Mouse (Mus musculus): ENCODE results near the gene Dcaf8. TPM values are rescaled to one million over a fixed set of nuclear protein-coding genes. Genes with fewer than 3 reads are reported as not detected.

The Dcaf8 gene
- total RNA-seq, 2 experiments from 2014 or later, result 97.8 to 104 TPM

- DNase-seq (ENCODE audit: low spot score in 2 of 2), result no peak
Observed at GRCm38 (mm10) chr1:172141529-172141928, 6.4 kb upstream of the Dcaf8 start.

GRCm38 (mm10) chr1:172143570-172143969 lies 4.3 kb upstream of the Dcaf8 start:
- peak; percentile 20 to 68 for DNase-seq (ENCODE audit: low spot score in 2 of 2)

GRCm38 (mm10) chr1:172148279-172148954 lies 533 bp downstream of the Dcaf8 start:
- DNase-seq (ENCODE audit: low spot score in 2 of 2), result peak; percentile 21 to 33

- no peak for DNase-seq (ENCODE audit: low spot score in 2 of 2)
Observed at GRCm38 (mm10) chr1:172148955-172149815, 1.3 kb downstream of the Dcaf8 start.

GRCm38 (mm10) chr1:172154536-172154935 lies 6.7 kb downstream of the Dcaf8 start:
- DNase-seq (ENCODE audit: low spot score in 2 of 2), result no peak

- DNase-seq (ENCODE audit: low spot score in 2 of 2), result no peak
Observed at GRCm38 (mm10) chr1:172155518-172155917, 7.6 kb downstream of the Dcaf8 start.

- DNase-seq (ENCODE audit: low spot score in 2 of 2), result no peak
Observed at GRCm38 (mm10) chr1:172159970-172160369, 12.1 kb downstream of the Dcaf8 start.

- no peak for DNase-seq (ENCODE audit: low spot score in 2 of 2)
Observed at GRCm38 (mm10) chr1:172160508-172160907, 12.6 kb downstream of the Dcaf8 start.

GRCm38 (mm10) chr1:172162009-172162408 lies 14.1 kb downstream of the Dcaf8 start:
- peak in 1 of 2 experiments; percentile 37 for DNase-seq (ENCODE audit: low spot score in 2 of 2)

GRCm38 (mm10) chr1:172162959-172163358 lies 15.1 kb downstream of the Dcaf8 start:
- DNase-seq (ENCODE audit: low spot score in 2 of 2), result no peak

- DNase-seq (ENCODE audit: low spot score in 2 of 2), result no peak
Observed at GRCm38 (mm10) chr1:172167911-172168310, 20.0 kb downstream of the Dcaf8 start.

- no peak for DNase-seq (ENCODE audit: low spot score in 2 of 2)
Observed at GRCm38 (mm10) chr1:172169809-172170208, 21.9 kb downstream of the Dcaf8 start.

GRCm38 (mm10) chr1:172172381-172172780 lies 24.5 kb downstream of the Dcaf8 start:
- no peak for DNase-seq (ENCODE audit: low spot score in 2 of 2)

GRCm38 (mm10) chr1:172173181-172173580 lies 25.3 kb downstream of the Dcaf8 start:
- DNase-seq (ENCODE audit: low spot score in 2 of 2), result no peak

- no peak for DNase-seq (ENCODE audit: low spot score in 2 of 2)
Observed at GRCm38 (mm10) chr1:172177791-172178190, 29.9 kb downstream of the Dcaf8 start.

- no peak for DNase-seq (ENCODE audit: low spot score in 2 of 2)
Observed at GRCm38 (mm10) chr1:172179102-172179501, 31.2 kb downstream of the Dcaf8 start.

- DNase-seq (ENCODE audit: low spot score in 2 of 2), result no peak
Observed at GRCm38 (mm10) chr1:172180881-172181280, 33.0 kb downstream of the Dcaf8 start.

- no peak for DNase-seq (ENCODE audit: low spot score in 2 of 2)
Observed at GRCm38 (mm10) chr1:172181777-172182176, 33.9 kb downstream of the Dcaf8 start.

GRCm38 (mm10) chr1:172183056-172183455 lies 35.2 kb downstream of the Dcaf8 start:
- DNase-seq (ENCODE audit: low spot score in 2 of 2), result no peak

GRCm38 (mm10) chr1:172183915-172184314 lies 36.0 kb downstream of the Dcaf8 start:
- no peak for DNase-seq (ENCODE audit: low spot score in 2 of 2)

- no peak for DNase-seq (ENCODE audit: low spot score in 2 of 2)
Observed at GRCm38 (mm10) chr1:172186401-172187289, 38.8 kb downstream of the Dcaf8 start.
